Mouse (Mus musculus): Measurements from ENCODE around the gene Olfr855.

Olfr855 gene

DNA sequence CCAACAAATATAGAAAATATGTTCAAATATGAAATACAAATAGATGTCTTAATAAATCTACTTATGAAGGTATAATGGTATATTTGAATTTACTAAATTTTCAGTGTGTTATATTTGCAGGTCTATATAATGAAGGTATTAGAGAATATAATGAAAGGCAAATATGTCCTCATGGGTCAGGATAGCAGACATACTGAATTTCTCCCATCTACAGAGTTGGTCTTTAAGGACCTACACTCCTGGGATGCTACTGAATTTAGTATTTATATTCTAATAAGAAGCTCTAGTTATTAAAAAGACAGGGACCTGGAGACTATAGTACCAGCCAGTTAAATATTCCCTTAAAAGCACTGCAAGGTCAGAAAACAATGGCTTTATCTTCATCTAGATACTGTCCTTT, at the start of gene Olfr855:
Gene Olfr855, plus strand, starts transcription at position 301 of the 400 bp plus-strand sequence.
- TF ChIP-seq GATA4 (IDR thresholded peaks at IDR 0.05; ENCODE audit: insufficient replicate concordance, low read length), result no peak

DNA sequence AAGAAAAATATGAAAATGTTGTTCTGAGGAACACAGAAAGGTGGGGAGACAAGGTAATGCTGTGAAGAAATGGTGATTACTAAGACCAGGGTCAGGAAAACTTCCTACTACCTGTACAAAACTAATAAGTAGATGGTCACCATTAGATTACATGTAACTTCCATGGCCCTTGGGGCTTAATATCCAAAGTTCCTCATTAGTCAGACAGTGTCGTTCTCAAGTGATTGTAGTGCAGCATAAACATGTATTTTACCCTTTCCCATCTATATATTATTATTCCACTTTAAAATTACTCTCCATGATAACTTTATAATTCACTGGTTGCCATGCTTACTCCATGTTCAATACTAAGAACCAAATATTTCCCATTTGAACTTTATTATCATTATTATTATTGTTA, 41.4 kb upstream of the Olfr855 start, which contains the start of gene Olfr853:
Gene Olfr853, minus strand, starts transcription at position 101 of the 400 bp plus-strand sequence.
- TF ChIP-seq GATA4 (IDR thresholded peaks at IDR 0.05; ENCODE audit: insufficient replicate concordance, low read length), result no peak

DNA sequence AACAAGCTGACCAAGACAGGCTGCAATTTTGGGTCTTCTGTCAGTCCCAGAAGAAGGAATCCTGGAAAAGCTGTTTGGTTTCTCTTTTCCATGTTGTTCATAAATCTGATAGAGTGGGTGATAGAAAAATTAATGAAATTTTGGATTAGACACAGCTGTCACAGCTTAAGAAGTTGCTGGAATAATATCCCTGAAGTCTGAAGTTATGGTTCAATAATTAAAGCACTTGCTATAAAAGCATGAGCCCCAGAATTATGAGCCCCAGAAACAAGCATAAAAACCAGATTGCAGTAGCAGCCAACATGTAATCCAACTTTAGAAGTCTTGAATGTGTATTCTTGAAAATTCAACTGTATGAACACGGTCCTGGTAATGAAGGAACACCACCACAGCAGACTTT, 15.1 kb upstream of the Olfr855 start, which contains the start of gene Olfr854:
Gene Olfr854, minus strand, starts transcription at position 101 of the 400 bp plus-strand sequence.
- TF ChIP-seq GATA4 (IDR thresholded peaks at IDR 0.05; ENCODE audit: insufficient replicate concordance, low read length), result no peak

- no peak for TF ChIP-seq GATA4 (IDR thresholded peaks at IDR 0.05; ENCODE audit: insufficient replicate concordance, low read length)
Observed at GRCm38 (mm10) chr9:19621297-19621696, 38.9 kb downstream of the Olfr855 start.

- peak; percentile 81; the same call in 1 of the 2 replicates for TF ChIP-seq GATA4 (IDR thresholded peaks at IDR 0.05; ENCODE audit: insufficient replicate concordance, low read length)
Observed at GRCm38 (mm10) chr9:19621843-19622822, 39.7 kb downstream of the Olfr855 start, which contains the start of gene Zfp317. Gene Zfp317 (plus strand): TSS chr9:19622102.

GRCm38 (mm10) chr9:19629574-19629973, 47.2 kb downstream of the Olfr855 start:
- TF ChIP-seq GATA4 (IDR thresholded peaks at IDR 0.05; ENCODE audit: insufficient replicate concordance, low read length), result no peak

Measured in liver, adult (tissue).